Mouse (Mus musculus): Measurements from ENCODE around the gene Kif21b.

DNA sequence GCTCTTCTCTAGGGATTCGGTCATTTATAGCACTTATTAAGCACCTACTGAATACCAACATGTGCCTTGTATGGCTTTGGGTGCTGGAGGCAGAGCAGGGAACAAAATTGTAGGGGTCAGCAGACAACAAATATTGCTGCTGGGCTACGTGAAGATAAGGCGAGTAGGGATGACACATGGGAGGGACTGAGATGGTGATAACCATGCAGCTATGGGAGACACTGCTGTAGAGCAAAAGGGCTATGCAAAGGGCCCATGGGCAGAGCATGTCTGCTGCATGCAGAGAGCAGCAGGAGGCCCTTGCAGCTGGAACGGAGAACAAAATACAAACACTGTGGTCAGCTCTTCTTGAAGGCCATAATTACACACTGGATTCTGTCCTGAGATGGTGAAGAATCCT is 29.1 kb upstream of the Kif21b start:
- TF ChIP-seq HCFC1 (IDR thresholded peaks at IDR 0.05; ENCODE audit: borderline replicate concordance, insufficient read depth, low read length) (no peak), ZNF384 (IDR thresholded peaks at IDR 0.05; ENCODE audit: low read depth, low read length) (no peak), ZC3H11A (IDR thresholded peaks at IDR 0.05; ENCODE audit: borderline replicate concordance, low read depth, low read length) (no peak), CHD2 (IDR thresholded peaks at IDR 0.05; ENCODE audit: low read depth, low read length) (no peak), MAFK (IDR thresholded peaks at IDR 0.05; ENCODE audit: insufficient read depth, low read depth, low read length) (no peak)
